Mouse (Mus musculus) neural tube, embryonic 15.5 days (tissue): Measurements from ENCODE around the gene Haus6. TPM values are rescaled to one million over a fixed set of nuclear protein-coding genes. Genes with fewer than 3 reads are reported as not detected.

Experiments used
- ATAC-seq: fragments of 200-750 bp; cut with Nextera tagmentation; 2 replicates; pipeline ENCODE4 v1.8.0; 2017; ENCODE audit warnings: mild to moderate bottlenecking, moderate TSS enrichment, moderate library complexity; ENCODE audit not compliant: low FRiP score
- H3K27ac ChIP-seq: fragments of 300-500 bp; sonication (generic); replicated peaks from 2 replicates; pipeline ENCODE4 v1.5.1; 2015; ENCODE audit warnings: mild to moderate bottlenecking, inconsistent platforms
- H3K27me3 ChIP-seq: fragments of 300-500 bp; sonication (generic); replicated peaks from 2 replicates; pipeline ENCODE4 v1.6.1; 2015; ENCODE audit warnings: inconsistent platforms
- H3K36me3 ChIP-seq: fragments of 300-500 bp; sonication (generic); 2 replicates; pipeline ENCODE4 v1.6.1; 2015; ENCODE audit warnings: inconsistent platforms
- H3K4me1 ChIP-seq: fragments of 300-500 bp; sonication (generic); 2 replicates; pipeline ENCODE4 v1.6.1; 2015; ENCODE audit warnings: inconsistent platforms
- H3K4me2 ChIP-seq: fragments of 300-500 bp; sonication (generic); 2 replicates; pipeline ENCODE4 v1.6.1; 2015; ENCODE audit warnings: inconsistent platforms, mild to moderate bottlenecking, moderate library complexity
- H3K4me3 ChIP-seq: fragments of 300-500 bp; sonication (generic); replicated peaks from 2 replicates; pipeline ENCODE4 v1.5.1; 2015; ENCODE audit warnings: mild to moderate bottlenecking, inconsistent platforms
- H3K9ac ChIP-seq: fragments of 300-500 bp; sonication (generic); replicated peaks from 2 replicates; pipeline ENCODE4 v1.6.1; 2015; ENCODE audit warnings: mild to moderate bottlenecking, inconsistent platforms
- H3K9me3 ChIP-seq: fragments of 300-500 bp; sonication (generic); replicated peaks from 2 replicates; pipeline ENCODE4 v1.6.1; 2016; ENCODE audit warnings: inconsistent platforms
- WGBS: fragments of 180-500 bp; shearing (Covaris S2); methylation state at CpG from one replicate; pipeline ENCODE4 v1.1.7; 2015; ENCODE audit warnings: mixed read lengths; 5-methylcytosine and 5-hydroxymethylcytosine counted together
- polyA plus RNA-seq: library from polyadenylated mRNA; unstranded; fragments of >200 nt; fragmentation: Nextera tagmentation; extraction: Ambion mirVana; gene quantifications from 2 replicates; pipeline ENCODE4 v1.2.1, GENCODE M21; 2015

The Haus6 gene
- polyA plus RNA-seq, 1 experiment from 2014 or later: 5.9 TPM

DNA sequence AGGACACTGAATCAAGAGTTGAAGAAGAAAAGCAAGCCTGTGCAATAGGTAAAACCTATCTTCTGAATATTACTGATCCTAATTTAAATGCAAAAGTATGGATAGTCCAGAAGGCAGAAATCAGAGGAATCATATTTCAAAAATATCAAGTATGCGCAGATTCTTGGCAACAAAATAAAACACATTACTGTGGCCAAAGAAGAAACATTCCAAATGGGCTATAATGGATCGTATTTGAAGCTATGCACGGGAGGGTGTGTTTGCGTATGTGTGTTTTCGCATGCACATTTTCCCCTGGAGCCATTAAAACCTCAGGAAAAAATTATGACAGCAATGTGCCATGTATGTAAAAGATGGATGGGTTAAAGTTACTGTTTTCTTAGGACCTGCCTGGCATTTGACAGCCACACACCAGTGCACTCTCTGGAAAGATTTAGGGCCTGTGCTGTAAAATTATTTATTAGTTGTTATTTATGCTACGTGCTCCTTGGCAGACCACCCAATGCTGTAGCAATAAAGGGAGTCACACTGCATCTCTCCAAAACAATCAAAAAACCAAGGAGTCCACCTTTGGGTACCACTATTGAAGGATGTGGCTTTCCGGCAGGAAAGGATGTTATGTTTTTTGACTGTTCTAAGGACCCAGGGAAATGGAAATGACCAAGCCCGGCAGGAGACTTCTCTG is 78.3 kb downstream of the Haus6 start:
- no peak overlapping the region for H3K27ac ChIP-seq
- no peaks in the 10 kb centered on the region for H3K27me3 ChIP-seq
- no peaks in the 10 kb centered on the region for H3K36me3 ChIP-seq
- no peak overlapping the region for H3K4me3 ChIP-seq
- no peaks in the 10 kb centered on the region for H3K4me1 ChIP-seq
- 56% methylated on average over 8 of the region's 8 CpGs for WGBS
- ATAC-seq: no peak
- no peak overlapping the region for H3K4me2 ChIP-seq
- no peaks in the 10 kb centered on the region for H3K9me3 ChIP-seq
- H3K9ac ChIP-seq: no peak overlapping the region

GRCm38 (mm10) chr4:86529161-86529560 is 82.7 kb downstream of the Haus6 start:
- Histone ChIP-seq H3K4me1 (no peaks in the 10 kb centered on the region), H3K4me3 (no peak overlapping the region), H3K36me3 (no peaks in the 10 kb centered on the region), H3K4me2 (no peak overlapping the region), H3K27me3 (no peaks in the 10 kb centered on the region), H3K27ac (no peak overlapping the region), H3K9me3 (no peaks in the 10 kb centered on the region), H3K9ac (no peak overlapping the region)
- WGBS: 67% methylated on average over 6 of the region's 6 CpGs
- ATAC-seq: no peak

Other genes starting within 250 kb of the Haus6 start
- not detected in 2 replicates for gene Saxo1, start 53.7 kb downstream of the Haus6 start, polyA plus RNA-seq
- gene Rraga, start 36.4 kb downstream of the Haus6 start, polyA plus RNA-seq: 127 and 148 TPM in 2 replicates
- gene Plin2, start 58.0 kb upstream of the Haus6 start, polyA plus RNA-seq: 40.0 and 53.9 TPM in 2 replicates
- gene Dennd4c, start 136.5 kb upstream of the Haus6 start, polyA plus RNA-seq: 2.7 and 3.9 TPM in 2 replicates
- 338 and 471 TPM in 2 replicates for gene Rps6, start 245.4 kb upstream of the Haus6 start, polyA plus RNA-seq